Mouse (Mus musculus) lung, postnatal 25 days (tissue): ENCODE results near the gene Hspb11.
A peak's percentile ranks its signal among the peaks of the same experiment; 100 is the strongest.

Experiments
- DNase-seq: peaks from one replicate; pipeline ENCODE4 v3.0.0; 2022; ENCODE audit warnings: low spot score

Gene Hspb11

GRCm38 (mm10) chr4:107253125-107254091 lies at the start of gene Hspb11, which contains the start of gene Lrrc42:
Gene Hspb11, plus strand, starts transcription at chr4:107253593.
Gene Lrrc42, minus strand, starts transcription at chr4:107253532.
- peak; percentile 96 for DNase-seq

GRCm38 (mm10) chr4:107207016-107207415 lies 46.4 kb upstream of the Hspb11 start:
- no peak for DNase-seq

GRCm38 (mm10) chr4:107208880-107209279 lies 44.5 kb upstream of the Hspb11 start, which contains the start of gene Ldlrad1:
Gene Ldlrad1, plus strand, starts transcription at chr4:107209180.
- DNase-seq: no peak

GRCm38 (mm10) chr4:107210483-107211097 lies 42.8 kb upstream of the Hspb11 start:
- peak; percentile 82 for DNase-seq

GRCm38 (mm10) chr4:107211465-107211864 lies 41.9 kb upstream of the Hspb11 start:
- peak; percentile 85 for DNase-seq

- no peak for DNase-seq
These were observed 41.5 kb upstream of the Hspb11 start for GRCm38 (mm10) chr4:107211936-107212335.

GRCm38 (mm10) chr4:107213279-107214011 lies 39.9 kb upstream of the Hspb11 start:
- DNase-seq: no peak

GRCm38 (mm10) chr4:107217574-107217973 lies 35.8 kb upstream of the Hspb11 start:
- no peak for DNase-seq

- DNase-seq: no peak
These were observed 31.9 kb upstream of the Hspb11 start for GRCm38 (mm10) chr4:107221524-107221923.

GRCm38 (mm10) chr4:107223225-107224204 lies 29.9 kb upstream of the Hspb11 start:
- peak; percentile 73 for DNase-seq

GRCm38 (mm10) chr4:107226313-107226712 lies 27.1 kb upstream of the Hspb11 start:
- no peak for DNase-seq

GRCm38 (mm10) chr4:107232219-107232618 lies 21.2 kb upstream of the Hspb11 start:
- DNase-seq: peak; percentile 38

GRCm38 (mm10) chr4:107238253-107238652 lies 15.1 kb upstream of the Hspb11 start:
- DNase-seq: no peak

- DNase-seq: no peak
These were observed 13.2 kb upstream of the Hspb11 start for GRCm38 (mm10) chr4:107240196-107240595.

GRCm38 (mm10) chr4:107243365-107244333 lies 9.7 kb upstream of the Hspb11 start:
- no peak for DNase-seq

- DNase-seq: no peak
These were observed 8.0 kb upstream of the Hspb11 start for GRCm38 (mm10) chr4:107245368-107245767.

- DNase-seq: no peak
These were observed 7.4 kb upstream of the Hspb11 start for GRCm38 (mm10) chr4:107246040-107246439.

GRCm38 (mm10) chr4:107247110-107247509 lies 6.3 kb upstream of the Hspb11 start:
- DNase-seq: no peak

- no peak for DNase-seq
These were observed 5.3 kb upstream of the Hspb11 start for GRCm38 (mm10) chr4:107248061-107248460.

GRCm38 (mm10) chr4:107249471-107249870 lies 3.9 kb upstream of the Hspb11 start:
- DNase-seq: peak; percentile 54
